Mouse (Mus musculus) heart, postnatal 0 days (tissue): Measurements from ENCODE around the gene Snx13. TPM values are rescaled to one million over a fixed set of nuclear protein-coding genes. Genes with fewer than 3 reads are reported as not detected.
A peak's percentile ranks its signal among the peaks of the same experiment; 100 is the strongest.

Experiments used
- ATAC-seq: fragments of 200-750 bp; cut with Nextera tagmentation; 2 replicates; pipeline ENCODE4 v1.8.0; 2017; ENCODE audit warnings: low read depth, moderate number of reproducible peaks, moderate library complexity; ENCODE audit not compliant: insufficient read depth
- DNase-seq: peaks from one replicate; pipeline ENCODE4 v3.0.0-alpha.2; 2016; ENCODE audit warnings: low spot score
- H3K27ac ChIP-seq: fragments of 300-500 bp; sonication (generic); 2 replicates; pipeline ENCODE4 v1.5.1; 2014; ENCODE audit warnings: low read depth, mild to moderate bottlenecking
- H3K27me3 ChIP-seq: fragments of 300-500 bp; sonication (generic); 2 replicates; pipeline ENCODE4 v1.6.1; 2014; ENCODE audit warnings: low read length, mixed read lengths; ENCODE audit not compliant: control insufficient read depth, insufficient read depth
- H3K36me3 ChIP-seq: fragments of 300-500 bp; sonication (generic); replicated peaks from 2 replicates; pipeline ENCODE4 v1.6.1; 2014; ENCODE audit warnings: low read length, mixed read lengths; ENCODE audit not compliant: control insufficient read depth, insufficient read depth
- H3K4me1 ChIP-seq: fragments of 300-500 bp; sonication (generic); 2 replicates; pipeline ENCODE4 v1.6.1; 2014; ENCODE audit warnings: antibody characterized with exemption; ENCODE audit not compliant: control insufficient read depth, insufficient read depth
- H3K4me2 ChIP-seq: fragments of 300-500 bp; sonication (generic); 2 replicates; pipeline ENCODE4 v1.6.1; 2014; ENCODE audit warnings: low read depth, mild to moderate bottlenecking, low read length, moderate library complexity
- H3K4me3 ChIP-seq: fragments of 300-500 bp; sonication (generic); 2 replicates; pipeline ENCODE4 v1.5.1; 2014; ENCODE audit warnings: low read depth, low read length
- H3K9ac ChIP-seq: fragments of 300-500 bp; sonication (generic); replicated peaks from 2 replicates; pipeline ENCODE4 v1.6.1; 2014; ENCODE audit warnings: low read depth, low read length, mixed read lengths
- H3K9me3 ChIP-seq: fragments of 300-500 bp; sonication (generic); replicated peaks from 2 replicates; pipeline ENCODE4 v1.6.1; 2016; ENCODE audit warnings: low read length; ENCODE audit not compliant: control insufficient read depth
- CTCF ChIP-seq: IDR thresholded peaks from 2 replicates; pipeline ENCODE4 v1.5.1; 2016; ENCODE audit warnings: antibody characterized with exemption, control low read depth, low read depth
- EP300 ChIP-seq: IDR thresholded peaks from 2 replicates; pipeline ENCODE4 v1.6.1; 2016; ENCODE audit warnings: antibody characterized with exemption, low read depth
- WGBS: fragments of 180-500 bp; shearing (Covaris S2); extraction: QIAGEN DNeasy Blood & Tissue Kit; methylation state at CpG from one replicate; pipeline ENCODE4 v1.1.7; 2014; 5-methylcytosine and 5-hydroxymethylcytosine counted together
- polyA plus RNA-seq: library from polyadenylated mRNA; unstranded; fragments of >200 nt; fragmentation: Nextera tagmentation; extraction: Ambion mirVana; gene quantifications from 2 replicates; pipeline ENCODE4 v1.2.1, GENCODE M21; 2015
- total RNA-seq: library from RNA; depleted of rRNA; stranded (reverse); fragments of >200 nt; gene quantifications from 2 replicates; pipeline ENCODE4 v1.2.3, GENCODE M21; 2014; ENCODE audit warnings: low replicate concordance

Gene Snx13
- total and polyA plus RNA-seq, 2 experiments from 2014 or later = 22.8 to 35.1 TPM

- TF ChIP-seq CTCF (no peak), EP300 (no peak)
- no peaks in the 10 kb centered on the region for H3K9me3 ChIP-seq
- H3K27me3 ChIP-seq = no peaks in the 10 kb centered on the region
- 84% methylated on average over 4 of the region's 4 CpGs for WGBS
- no peak for ATAC-seq
- H3K4me3 ChIP-seq = no peak overlapping the region
- no peaks in the 10 kb centered on the region for H3K36me3 ChIP-seq
- H3K4me1 ChIP-seq = no peaks in the 10 kb centered on the region
- no peak overlapping the region for H3K4me2 ChIP-seq
- no peak for DNase-seq
- H3K9ac ChIP-seq = no peak overlapping the region
- no peak overlapping the region for H3K27ac ChIP-seq
Measured at GRCm38 (mm10) chr12:35170275-35170674, 123.3 kb downstream of the Snx13 start.

- 16% methylated on average over 8 of the region's 8 CpGs for WGBS
- no peak for ATAC-seq
- Histone ChIP-seq H3K27me3 (no peaks in the 10 kb centered on the region), H3K36me3 (no peaks in the 10 kb centered on the region), H3K4me3 (no peak overlapping the region), H3K9me3 (no peaks in the 10 kb centered on the region), H3K4me1 (no peaks in the 10 kb centered on the region), H3K27ac (no peak overlapping the region), H3K9ac (no peak overlapping the region), H3K4me2 (no peak overlapping the region)
- TF ChIP-seq CTCF (no peak), EP300 (no peak)
- no peak for DNase-seq
Measured at GRCm38 (mm10) chr12:35175938-35176337, 129.0 kb downstream of the Snx13 start.

- Histone ChIP-seq H3K4me1 (no peaks in the 10 kb centered on the region), H3K9ac (no peak overlapping the region), H3K9me3 (no peaks in the 10 kb centered on the region), H3K4me2 (no peak overlapping the region), H3K27me3 (no peaks in the 10 kb centered on the region), H3K27ac (no peak overlapping the region), H3K4me3 (no peak overlapping the region), H3K36me3 (no peaks in the 10 kb centered on the region)
- DNase-seq = no peak
- 76% methylated on average over 3 of the region's 3 CpGs for WGBS
- ATAC-seq = no peak
- TF ChIP-seq EP300 (no peak), CTCF (no peak)
Measured at GRCm38 (mm10) chr12:35176628-35177027, 129.6 kb downstream of the Snx13 start.

- Histone ChIP-seq H3K4me2 (no peak overlapping the region), H3K4me3 (no peak overlapping the region), H3K27me3 (no peaks in the 10 kb centered on the region), H3K4me1 (no peaks in the 10 kb centered on the region), H3K9me3 (no peaks in the 10 kb centered on the region), H3K9ac (no peak overlapping the region), H3K36me3 (no peaks in the 10 kb centered on the region), H3K27ac (no peak overlapping the region)
- DNase-seq (peak; percentile 57), ATAC-seq (peak; percentile 79)
- WGBS = 12% methylated on average over 3 of the region's 3 CpGs
- TF ChIP-seq CTCF (peak; percentile 95), EP300 (no peak)
Measured at GRCm38 (mm10) chr12:35182675-35183074, 135.7 kb downstream of the Snx13 start.

GRCm38 (mm10) chr12:35184261-35184660, 137.3 kb downstream of the Snx13 start:
- Histone ChIP-seq H3K4me3 (no peak overlapping the region), H3K36me3 (no peaks in the 10 kb centered on the region), H3K9ac (no peak overlapping the region), H3K27me3 (no peaks in the 10 kb centered on the region), H3K4me2 (no peak overlapping the region), H3K4me1 (no peaks in the 10 kb centered on the region), H3K27ac (no peak overlapping the region), H3K9me3 (no peaks in the 10 kb centered on the region)
- DNase-seq (no peak), ATAC-seq (no peak)
- WGBS = 68% methylated on average over 5 of the region's 5 CpGs
- TF ChIP-seq EP300 = no peak

GRCm38 (mm10) chr12:35191698-35192425, 144.9 kb downstream of the Snx13 start:
- WGBS = 37% methylated on average over 17 of the region's 17 CpGs
- no peaks in the 10 kb centered on the region for H3K27me3 ChIP-seq
- H3K4me2 ChIP-seq = peak overlapping the region; percentile 36
- peak; percentile 71 for DNase-seq
- TF ChIP-seq EP300 (no peak), CTCF (peak; percentile 77)
- H3K9ac ChIP-seq = no peak overlapping the region
- no peaks in the 10 kb centered on the region for H3K36me3 ChIP-seq
- H3K27ac ChIP-seq = no peak overlapping the region
- 0 out of 2 replicates have a peak, but pooled peaks cover 3% of the 10 kb centered on the region for H3K4me1 ChIP-seq
- ATAC-seq = peak; percentile 77; the same call in 1 of the 2 replicates
- H3K9me3 ChIP-seq = no peaks in the 10 kb centered on the region
- H3K4me3 ChIP-seq = peak overlapping the region; percentile 20; the same call in 1 of the 2 replicates
